Mouse (Mus musculus) neural tube, embryonic 12.5 days (tissue): Measurements from ENCODE around the gene Npffr2. TPM values are rescaled to one million over a fixed set of nuclear protein-coding genes. Genes with fewer than 3 reads are reported as not detected.
A peak's percentile ranks its signal among the peaks of the same experiment; 100 is the strongest.

Experiments
- ATAC-seq: fragments of 200-750 bp; cut with Nextera tagmentation; 2 replicates; pipeline ENCODE4 v1.8.0; 2017; ENCODE audit warnings: low read depth, mild to moderate bottlenecking, moderate TSS enrichment, moderate library complexity; ENCODE audit not compliant: low FRiP score
- H3K27ac ChIP-seq: fragments of 300-500 bp; sonication (generic); 2 replicates; pipeline ENCODE4 v1.5.1; 2016
- H3K27me3 ChIP-seq: fragments of 300-500 bp; sonication (generic); replicated peaks from 2 replicates; pipeline ENCODE4 v1.6.1; 2016; ENCODE audit warnings: mild to moderate bottlenecking
- H3K36me3 ChIP-seq: fragments of 300-500 bp; sonication (generic); 2 replicates; pipeline ENCODE4 v1.6.1; 2016; ENCODE audit warnings: mild to moderate bottlenecking
- H3K4me1 ChIP-seq: fragments of 300-500 bp; sonication (generic); 2 replicates; pipeline ENCODE4 v1.6.1; 2016
- H3K4me2 ChIP-seq: fragments of 300-500 bp; sonication (generic); replicated peaks from 2 replicates; pipeline ENCODE4 v1.6.1; 2016; ENCODE audit warnings: mild to moderate bottlenecking
- H3K4me3 ChIP-seq: fragments of 300-500 bp; sonication (generic); 2 replicates; pipeline ENCODE4 v1.5.1; 2016
- H3K9ac ChIP-seq: fragments of 300-500 bp; sonication (generic); 2 replicates; pipeline ENCODE4 v1.6.1; 2016; ENCODE audit warnings: mild to moderate bottlenecking
- H3K9me3 ChIP-seq: fragments of 300-500 bp; sonication (generic); 2 replicates; pipeline ENCODE4 v1.6.1; 2016; ENCODE audit warnings: mild to moderate bottlenecking
- WGBS: fragments of 180-500 bp; shearing (Covaris S2); methylation state at CpG from one replicate; pipeline ENCODE4 v1.1.7; 2016; 5-methylcytosine and 5-hydroxymethylcytosine counted together
- polyA plus RNA-seq: library from polyadenylated mRNA; unstranded; fragments of >200 nt; fragmentation: Nextera tagmentation; extraction: Ambion mirVana; gene quantifications from 2 replicates; pipeline ENCODE4 v1.2.1, GENCODE M21; 2016

Npffr2 gene
- polyA plus RNA-seq, 1 experiment from 2014 or later = not detected

GRCm38 (mm10) chr5:89578678-89579077 lies 51.4 kb downstream of the Npffr2 start:
- no peaks in the 10 kb centered on the region for H3K9me3 ChIP-seq
- H3K36me3 ChIP-seq = no peaks in the 10 kb centered on the region
- H3K9ac ChIP-seq = no peak overlapping the region
- H3K4me3 ChIP-seq = no peak overlapping the region
- no peaks in the 10 kb centered on the region for H3K27me3 ChIP-seq
- no peak overlapping the region for H3K4me2 ChIP-seq
- no peak for ATAC-seq
- H3K4me1 ChIP-seq = no peaks in the 10 kb centered on the region
- no peak overlapping the region for H3K27ac ChIP-seq
- 85% methylated on average over 1 of the region's 1 CpGs for WGBS

DNA sequence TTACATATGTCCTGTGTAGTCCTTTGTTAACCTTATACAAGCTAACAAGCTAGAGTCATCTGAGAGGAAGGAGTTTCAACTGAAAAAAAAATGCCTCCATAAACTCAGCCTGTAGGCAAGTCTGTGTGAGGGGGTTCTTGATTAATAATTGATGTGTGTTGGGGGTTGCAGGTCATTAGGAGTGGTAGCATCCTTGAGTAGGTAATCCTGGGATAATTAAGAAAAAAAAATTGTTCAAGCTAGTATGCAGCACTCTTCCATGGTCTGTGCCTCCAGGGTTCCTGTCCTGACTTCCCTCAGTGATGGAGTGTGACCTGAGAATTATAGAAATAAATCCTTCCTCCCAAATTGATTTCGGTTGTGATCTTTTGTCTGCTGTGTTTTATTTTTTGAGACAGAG lies 52.0 kb downstream of the Npffr2 start:
- no peaks in the 10 kb centered on the region for H3K27me3 ChIP-seq
- no peak overlapping the region for H3K9ac ChIP-seq
- WGBS = 82% methylated on average over 1 of the region's 1 CpGs
- H3K4me2 ChIP-seq = no peak overlapping the region
- no peak overlapping the region for H3K27ac ChIP-seq
- H3K9me3 ChIP-seq = no peaks in the 10 kb centered on the region
- H3K4me3 ChIP-seq = no peak overlapping the region
- no peak for ATAC-seq
- no peaks in the 10 kb centered on the region for H3K4me1 ChIP-seq
- no peaks in the 10 kb centered on the region for H3K36me3 ChIP-seq

GRCm38 (mm10) chr5:89581143-89581542 lies 53.9 kb downstream of the Npffr2 start:
- 31% methylated on average over 1 of the region's 1 CpGs for WGBS
- no peak overlapping the region for H3K4me3 ChIP-seq
- no peaks in the 10 kb centered on the region for H3K27me3 ChIP-seq
- H3K4me2 ChIP-seq = no peak overlapping the region
- no peak overlapping the region for H3K27ac ChIP-seq
- no peaks in the 10 kb centered on the region for H3K36me3 ChIP-seq
- no peak overlapping the region for H3K9ac ChIP-seq
- no peaks in the 10 kb centered on the region for H3K9me3 ChIP-seq
- ATAC-seq = peak; percentile 80
- H3K4me1 ChIP-seq = no peaks in the 10 kb centered on the region

DNA sequence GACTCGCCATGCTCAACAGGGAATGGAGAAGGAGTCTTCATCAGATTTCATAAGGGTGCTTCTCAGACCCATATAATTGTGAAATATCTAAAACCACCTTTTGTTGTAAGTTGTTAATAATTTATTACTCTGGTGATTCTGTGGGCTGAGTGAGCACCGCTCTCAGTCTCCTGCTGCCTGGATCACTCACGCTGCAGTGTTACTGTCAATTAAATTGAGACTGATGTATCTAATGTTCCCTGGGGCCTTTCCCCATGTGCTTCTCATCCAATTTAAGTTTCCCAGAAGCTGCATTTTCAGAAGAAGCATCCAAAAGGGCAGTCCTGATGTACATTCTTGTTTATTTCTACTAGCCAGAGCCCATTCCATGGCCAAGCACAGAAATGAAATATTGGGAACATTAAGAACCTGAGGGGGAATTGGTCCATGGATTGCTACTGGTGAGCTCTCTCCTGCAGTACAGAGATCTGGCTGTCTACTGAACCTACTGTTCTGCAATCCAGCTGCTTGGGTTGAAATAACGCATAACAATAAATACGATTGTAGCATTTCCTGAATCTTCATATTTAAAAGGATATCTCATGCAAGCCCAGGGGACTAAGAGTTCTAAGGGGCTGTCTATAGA lies 54.6 kb downstream of the Npffr2 start:
- peak; percentile 85 for ATAC-seq
- Histone ChIP-seq H3K4me2 (no peak overlapping the region), H3K4me1 (no peaks in the 10 kb centered on the region), H3K9me3 (no peaks in the 10 kb centered on the region), H3K9ac (no peak overlapping the region), H3K36me3 (no peaks in the 10 kb centered on the region), H3K27me3 (no peaks in the 10 kb centered on the region), H3K4me3 (no peak overlapping the region), H3K27ac (no peak overlapping the region)
- 67% methylated on average over 5 of the region's 5 CpGs for WGBS

GRCm38 (mm10) chr5:89585021-89585420 lies 57.8 kb downstream of the Npffr2 start:
- Histone ChIP-seq H3K27me3 (no peaks in the 10 kb centered on the region), H3K27ac (no peak overlapping the region), H3K9me3 (no peaks in the 10 kb centered on the region), H3K36me3 (no peaks in the 10 kb centered on the region), H3K4me1 (no peaks in the 10 kb centered on the region), H3K4me3 (no peak overlapping the region), H3K4me2 (no peak overlapping the region), H3K9ac (no peak overlapping the region)
- no peak for ATAC-seq
- WGBS = 83% methylated on average over 3 of the region's 3 CpGs

DNA sequence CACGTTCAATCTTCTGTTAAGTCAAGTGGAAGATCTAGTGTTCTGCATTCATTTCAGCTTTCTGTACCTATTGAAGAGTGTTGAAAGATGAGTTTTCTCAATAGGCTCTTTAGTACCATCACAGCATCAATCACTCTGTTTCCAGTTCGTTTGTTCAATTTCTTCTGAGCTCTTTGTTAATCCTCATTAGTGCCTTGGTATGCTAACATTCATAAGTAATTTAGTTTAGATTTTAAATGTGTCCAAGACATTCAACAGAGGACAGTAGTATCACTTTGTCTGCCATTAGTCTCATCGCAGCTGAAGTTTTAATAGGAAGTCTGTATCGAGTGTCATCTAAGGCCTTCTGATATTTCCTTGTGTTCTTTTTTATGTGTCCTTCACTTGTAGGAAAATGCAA lies 65.1 kb downstream of the Npffr2 start:
- WGBS = 51% methylated on average over 4 of the region's 4 CpGs
- Histone ChIP-seq H3K27ac (no peak overlapping the region), H3K4me1 (no peaks in the 10 kb centered on the region), H3K27me3 (no peaks in the 10 kb centered on the region), H3K9ac (no peak overlapping the region), H3K4me3 (no peak overlapping the region), H3K4me2 (no peak overlapping the region), H3K9me3 (no peaks in the 10 kb centered on the region), H3K36me3 (no peaks in the 10 kb centered on the region)
- no peak for ATAC-seq

DNA sequence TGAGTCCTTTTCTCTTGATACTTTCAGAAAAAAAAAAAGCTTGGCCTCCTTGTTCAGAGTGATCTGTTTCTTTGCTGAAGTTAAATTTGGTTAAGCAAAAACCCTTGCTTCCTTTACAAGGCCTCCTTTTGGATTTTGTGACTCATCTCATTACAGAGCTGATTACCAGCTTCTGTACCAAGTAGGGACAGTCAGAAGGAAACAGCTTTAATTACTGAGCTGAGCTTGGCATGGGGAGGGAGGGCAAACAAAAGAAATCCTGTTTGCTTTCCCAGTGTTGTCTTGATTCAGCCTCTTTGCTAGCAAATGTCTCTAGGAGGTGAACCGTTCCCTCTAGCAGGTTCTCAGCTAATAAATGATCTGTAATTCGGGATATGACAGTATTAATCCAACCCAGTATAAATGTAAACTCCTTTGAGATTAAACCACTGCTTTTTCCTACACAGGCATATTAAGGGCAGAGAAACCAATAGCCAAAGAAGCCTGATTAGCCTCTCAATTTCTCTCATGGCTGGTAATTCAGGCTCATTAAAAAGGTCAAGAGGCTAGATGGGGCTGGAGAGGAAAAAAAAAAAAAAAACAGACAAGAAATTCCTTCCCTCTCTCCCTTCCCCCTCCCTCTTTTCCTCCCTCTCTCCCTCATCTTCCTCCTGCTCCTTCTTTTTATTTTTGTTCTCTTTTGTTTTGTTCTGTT lies 84.2 kb downstream of the Npffr2 start:
- no peaks in the 10 kb centered on the region for H3K4me1 ChIP-seq
- 58% methylated on average over 2 of the region's 2 CpGs for WGBS
- no peaks in the 10 kb centered on the region for H3K9me3 ChIP-seq
- ATAC-seq = no peak
- H3K36me3 ChIP-seq = no peaks in the 10 kb centered on the region
- no peak overlapping the region for H3K9ac ChIP-seq
- H3K27me3 ChIP-seq = no peaks in the 10 kb centered on the region
- no peak overlapping the region for H3K4me2 ChIP-seq
- H3K4me3 ChIP-seq = no peak overlapping the region
- no peak overlapping the region for H3K27ac ChIP-seq

GRCm38 (mm10) chr5:89612262-89612661 lies 85.0 kb downstream of the Npffr2 start:
- Histone ChIP-seq H3K27ac (no peak overlapping the region), H3K4me1 (no peaks in the 10 kb centered on the region), H3K27me3 (no peaks in the 10 kb centered on the region), H3K9me3 (no peaks in the 10 kb centered on the region), H3K4me2 (no peak overlapping the region), H3K9ac (no peak overlapping the region), H3K36me3 (no peaks in the 10 kb centered on the region), H3K4me3 (no peak overlapping the region)
- ATAC-seq = no peak
- 68% methylated on average over 6 of the region's 6 CpGs for WGBS

DNA sequence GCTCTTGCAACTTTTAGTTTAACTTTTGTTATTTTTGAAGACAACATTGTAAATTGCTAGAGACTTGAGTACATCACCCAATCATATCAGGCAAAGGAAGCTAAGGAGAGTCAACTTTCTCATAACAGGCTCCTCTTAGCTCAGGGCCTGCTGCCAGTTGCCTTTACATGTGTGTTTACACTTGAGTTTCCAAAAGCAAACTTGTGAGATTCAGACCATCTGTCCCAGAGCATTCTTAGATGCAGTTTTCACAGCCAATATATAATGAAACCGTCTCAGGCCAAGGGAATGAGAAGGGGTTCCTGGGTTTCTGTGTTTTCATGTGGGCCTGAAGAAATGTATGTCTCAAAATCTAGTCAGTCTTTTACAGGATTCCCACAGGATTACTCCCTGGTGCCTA lies 104.4 kb downstream of the Npffr2 start:
- Histone ChIP-seq H3K9ac (no peak overlapping the region), H3K27me3 (no peaks in the 10 kb centered on the region), H3K4me3 (no peak overlapping the region), H3K4me1 (no peaks in the 10 kb centered on the region), H3K36me3 (no peaks in the 10 kb centered on the region), H3K4me2 (no peak overlapping the region), H3K27ac (no peak overlapping the region), H3K9me3 (no peaks in the 10 kb centered on the region)
- 67% methylated on average over 1 of the region's 1 CpGs for WGBS
- no peak for ATAC-seq

Other genes with a start within 250 kb of the Npffr2 start
- gene Gc, start 69.5 kb upstream of the Npffr2 start, polyA plus RNA-seq = 0.10 TPM in 1 of 2 replicates, not detected in the other